Mouse (Mus musculus) CD8-positive naive resting alpha-beta T cell, adult 2 months (primary cell): ENCODE data around the gene Notch2.

Experiments used
- DNase-seq, 2 experiments: peaks; one replicate each; pipeline ENCODE4 v3.0.0; 2022; ENCODE audit warnings: low read depth in 2 of 2, low spot score in 2 of 2

The Notch2 gene

DNA sequence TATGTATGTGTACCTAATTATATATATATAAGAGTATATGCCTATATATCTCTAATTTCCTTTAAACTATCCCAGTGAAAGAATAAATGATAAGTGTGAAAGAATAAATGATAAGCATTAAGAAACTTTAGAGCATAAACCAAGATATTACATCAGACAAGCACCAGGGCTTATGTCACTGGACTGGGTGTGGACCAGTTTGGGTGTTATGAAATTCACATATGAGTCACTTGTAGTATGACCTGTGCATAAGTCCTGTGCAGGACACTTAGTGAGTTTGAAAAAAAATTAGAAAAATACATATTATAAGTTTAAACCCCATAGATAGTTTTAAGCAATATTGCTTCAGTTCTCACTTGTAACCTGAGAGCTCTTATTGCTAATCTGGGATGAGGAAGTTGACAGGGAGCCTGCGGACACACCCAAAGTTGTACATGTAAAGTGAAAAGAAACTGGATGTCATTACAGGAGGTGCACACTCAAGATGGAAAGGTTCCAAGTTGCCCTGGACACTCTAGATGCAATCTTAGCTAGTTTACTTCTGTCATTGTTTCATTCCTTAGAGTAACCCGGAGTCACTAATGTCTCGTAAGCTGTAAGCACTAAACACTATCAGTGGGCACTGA lies 19.3 kb upstream of the Notch2 start:
- no peak for DNase-seq

DNA sequence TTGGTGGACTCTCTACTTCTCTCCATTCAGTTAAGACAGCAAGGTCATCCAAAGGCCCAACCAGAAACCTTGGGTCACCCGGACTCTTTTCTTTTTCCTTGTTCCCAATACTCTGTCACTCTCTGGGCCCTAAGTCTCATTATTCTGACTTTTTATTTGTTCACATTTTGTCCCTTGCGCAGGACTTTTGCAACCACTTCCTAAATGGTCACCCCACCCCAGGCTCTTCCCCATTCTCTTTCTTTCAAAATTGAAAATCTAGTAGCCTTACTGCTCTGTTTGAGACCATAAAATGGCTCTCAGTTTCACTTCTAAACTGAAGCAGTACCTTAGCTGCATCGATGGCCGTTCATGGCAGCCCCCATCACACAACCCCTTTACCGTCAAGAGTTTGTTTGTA lies 18.5 kb upstream of the Notch2 start:
- no peak for DNase-seq

DNA sequence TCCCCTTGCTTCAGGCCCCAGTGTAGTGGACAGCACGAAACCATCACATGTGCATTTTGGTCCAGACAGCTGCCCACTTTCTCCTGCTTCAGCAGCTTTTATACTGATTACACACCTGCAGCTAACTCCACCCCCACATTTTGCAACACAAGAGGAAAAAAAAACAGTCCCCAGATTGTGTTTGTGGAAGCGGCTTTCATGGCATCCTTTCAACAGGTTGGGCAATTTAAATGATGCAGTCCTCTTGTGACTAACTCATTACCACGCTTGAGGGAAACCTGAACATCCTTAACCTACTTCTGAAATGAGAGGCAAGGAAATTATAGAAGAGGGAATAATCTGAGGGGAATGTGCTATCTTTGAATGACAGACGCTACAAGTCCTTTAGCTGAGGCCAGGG lies 15.0 kb upstream of the Notch2 start:
- DNase-seq: no peak

DNA sequence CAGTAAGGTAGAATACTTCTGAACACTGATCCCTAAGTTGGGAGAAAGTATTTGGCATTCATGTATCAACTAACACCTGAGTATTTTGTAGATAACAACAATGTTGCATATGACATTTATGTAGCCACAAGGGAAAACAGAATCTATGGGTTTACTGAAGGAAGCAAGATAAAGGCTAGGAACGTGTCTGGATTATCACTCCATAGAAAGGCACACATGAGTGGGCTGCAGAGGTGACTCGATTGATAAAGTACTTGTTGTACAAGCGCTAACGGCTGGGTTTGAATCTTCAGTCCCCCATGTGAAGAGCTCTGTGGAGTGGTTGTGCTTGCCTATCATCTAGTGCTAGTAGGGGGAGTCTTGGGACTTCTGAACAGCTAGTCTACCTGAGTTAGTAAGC lies 9.8 kb upstream of the Notch2 start:
- DNase-seq: no peak

DNA sequence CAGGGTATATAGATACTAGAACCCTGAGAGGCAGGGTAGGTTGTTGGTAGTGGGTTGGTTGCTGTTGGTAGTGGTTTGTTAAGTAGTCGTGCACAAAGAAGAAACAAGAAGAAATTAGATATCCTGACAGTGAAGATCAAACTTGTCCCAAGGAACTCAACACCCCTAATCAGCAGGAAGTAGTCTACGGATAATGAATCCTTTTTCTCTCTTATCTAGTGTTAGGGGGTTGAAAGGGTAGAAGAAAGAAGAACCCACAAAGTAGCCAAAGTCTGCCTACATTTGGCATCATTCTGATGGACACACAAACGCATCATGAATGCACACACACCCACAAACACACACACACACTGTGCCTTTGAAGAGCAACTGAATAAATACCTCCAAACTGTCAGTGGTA lies 9.1 kb upstream of the Notch2 start:
- DNase-seq: no peak

DNA sequence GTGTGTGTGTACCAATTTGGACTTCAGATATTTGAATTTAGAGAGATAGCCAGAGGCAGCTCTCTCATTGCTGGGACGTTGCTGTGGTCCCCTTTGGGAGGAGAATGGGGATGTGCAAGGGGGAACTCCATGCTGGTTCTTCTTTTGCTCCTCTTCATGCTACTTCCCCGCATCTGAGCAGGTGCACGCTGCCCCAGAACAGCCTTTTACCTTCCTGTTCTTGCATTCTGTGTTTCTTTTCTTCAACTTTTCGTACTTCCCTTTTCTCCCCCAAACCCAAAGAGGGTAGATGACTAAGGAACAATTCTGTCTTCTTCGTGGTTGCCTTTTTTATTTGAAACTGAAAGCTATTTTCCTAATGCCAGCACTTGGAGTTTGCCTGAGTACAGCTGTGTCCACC lies 8.0 kb upstream of the Notch2 start:
- no peak for DNase-seq

DNA sequence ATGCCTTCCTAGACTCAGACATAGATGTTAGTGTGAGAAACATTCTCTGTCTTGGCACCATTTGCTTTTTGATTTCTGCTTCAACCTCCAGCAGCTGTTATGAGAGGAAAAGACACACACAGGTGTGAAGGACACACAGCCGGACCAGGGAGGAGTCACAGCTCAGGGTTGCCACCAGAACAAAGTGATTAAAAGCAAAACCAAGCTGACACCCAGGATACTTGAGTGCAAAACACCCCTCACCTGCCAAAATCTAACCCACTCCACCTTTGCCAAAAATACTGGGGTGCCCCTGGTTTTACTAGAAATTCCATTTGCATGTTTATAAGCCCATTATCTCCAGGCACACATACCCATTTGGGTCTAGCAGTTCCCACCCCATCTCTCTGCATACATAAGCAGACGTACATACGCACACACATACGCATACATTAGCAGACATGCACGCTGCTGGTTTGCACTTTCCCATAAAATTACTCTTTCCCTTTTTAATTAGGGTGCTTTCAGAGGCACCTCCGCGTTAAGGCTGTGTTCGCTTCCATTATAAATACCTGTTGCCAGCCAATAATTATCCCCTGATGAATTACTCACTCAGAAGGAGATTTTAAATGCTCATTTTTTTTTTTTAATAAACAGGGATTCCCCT lies 7.2 kb upstream of the Notch2 start:
- no peak for DNase-seq

DNA sequence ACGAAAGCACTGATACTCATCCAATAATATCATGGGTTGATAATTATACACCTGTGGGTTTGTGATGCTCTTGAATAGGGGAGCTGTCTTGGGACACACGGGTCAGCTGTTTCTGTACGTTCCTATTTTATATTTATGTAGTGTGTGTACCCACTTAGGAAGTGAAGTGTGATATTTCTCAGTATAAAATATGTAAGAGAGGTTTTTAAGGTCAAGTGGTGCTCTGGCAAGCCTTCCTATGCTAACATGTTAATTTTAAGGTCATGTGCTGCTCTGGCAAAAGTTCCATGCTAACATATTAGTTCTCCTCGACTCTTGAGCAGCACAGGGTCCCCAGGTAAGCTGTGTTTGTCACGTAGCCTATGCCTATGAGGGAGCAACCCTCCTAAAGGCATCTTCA lies 6.4 kb upstream of the Notch2 start:
- no peak for DNase-seq

DNA sequence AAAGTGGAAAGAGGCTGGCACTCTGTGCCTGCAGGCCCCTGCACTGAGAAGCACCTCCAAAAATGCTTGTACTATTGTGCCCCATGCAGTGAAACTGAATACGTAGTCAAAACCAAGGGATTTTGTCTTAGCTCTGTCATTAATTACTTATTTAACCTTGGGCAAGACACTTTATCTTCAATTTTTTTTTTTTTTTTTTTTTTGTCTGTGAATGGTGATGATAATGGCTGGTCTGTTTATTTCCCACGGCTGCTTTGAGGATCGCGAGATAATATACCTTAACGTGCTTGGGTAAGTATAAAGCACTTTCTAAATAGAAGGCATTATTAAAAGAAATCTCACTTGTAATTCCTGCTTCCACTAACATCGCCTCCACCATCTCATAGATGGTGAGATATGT lies 5.2 kb upstream of the Notch2 start:
- no peak for DNase-seq

DNA sequence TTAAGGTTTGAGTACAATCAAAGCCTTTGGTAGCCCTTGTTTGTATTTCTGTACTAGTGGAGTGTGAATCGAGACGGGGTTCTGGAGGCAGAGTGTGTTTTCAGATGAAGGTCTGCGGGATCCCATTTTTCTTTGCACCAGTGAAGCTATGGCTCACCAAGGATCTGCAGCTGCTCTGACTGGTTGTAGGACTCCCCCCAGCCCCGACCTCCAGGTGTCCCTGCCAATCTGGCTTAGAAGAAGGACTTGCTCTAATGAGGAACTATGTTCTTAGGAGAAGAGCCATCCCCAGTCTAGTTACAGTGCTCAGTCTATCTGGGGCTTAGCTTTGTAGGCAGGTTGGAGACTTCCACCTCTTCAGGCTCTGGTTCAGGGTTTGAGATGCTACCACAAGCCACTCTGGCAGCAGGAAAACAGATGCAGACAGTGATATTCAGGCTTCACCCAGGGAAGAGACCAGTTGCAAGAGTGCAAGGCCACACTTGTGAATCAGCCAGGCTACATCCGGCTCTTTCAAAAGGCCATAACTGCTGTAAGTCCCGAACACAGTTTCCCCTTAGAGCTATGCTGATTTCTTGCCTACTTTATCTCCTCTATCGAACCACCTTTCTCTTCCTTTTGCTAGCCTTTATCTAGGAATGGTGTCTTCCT lies 4.0 kb upstream of the Notch2 start:
- no peak for DNase-seq

DNA sequence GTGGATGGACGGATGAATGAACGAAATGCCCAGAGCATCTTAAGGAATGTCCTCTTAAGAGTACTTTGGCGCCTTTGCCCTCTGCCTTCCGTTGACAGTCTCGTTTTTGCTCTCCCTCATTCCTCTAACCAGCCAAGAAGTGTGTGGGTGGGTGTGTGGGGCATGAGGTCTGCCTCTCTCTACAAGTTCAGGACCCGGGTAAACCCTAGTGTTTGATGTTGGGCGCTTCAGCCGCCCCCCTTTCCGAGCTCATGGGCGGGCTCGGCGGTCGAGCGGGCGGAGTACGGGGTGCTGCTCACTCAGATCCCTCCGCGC lies 284 bp upstream of the Notch2 start:
- no peak for DNase-seq

DNA sequence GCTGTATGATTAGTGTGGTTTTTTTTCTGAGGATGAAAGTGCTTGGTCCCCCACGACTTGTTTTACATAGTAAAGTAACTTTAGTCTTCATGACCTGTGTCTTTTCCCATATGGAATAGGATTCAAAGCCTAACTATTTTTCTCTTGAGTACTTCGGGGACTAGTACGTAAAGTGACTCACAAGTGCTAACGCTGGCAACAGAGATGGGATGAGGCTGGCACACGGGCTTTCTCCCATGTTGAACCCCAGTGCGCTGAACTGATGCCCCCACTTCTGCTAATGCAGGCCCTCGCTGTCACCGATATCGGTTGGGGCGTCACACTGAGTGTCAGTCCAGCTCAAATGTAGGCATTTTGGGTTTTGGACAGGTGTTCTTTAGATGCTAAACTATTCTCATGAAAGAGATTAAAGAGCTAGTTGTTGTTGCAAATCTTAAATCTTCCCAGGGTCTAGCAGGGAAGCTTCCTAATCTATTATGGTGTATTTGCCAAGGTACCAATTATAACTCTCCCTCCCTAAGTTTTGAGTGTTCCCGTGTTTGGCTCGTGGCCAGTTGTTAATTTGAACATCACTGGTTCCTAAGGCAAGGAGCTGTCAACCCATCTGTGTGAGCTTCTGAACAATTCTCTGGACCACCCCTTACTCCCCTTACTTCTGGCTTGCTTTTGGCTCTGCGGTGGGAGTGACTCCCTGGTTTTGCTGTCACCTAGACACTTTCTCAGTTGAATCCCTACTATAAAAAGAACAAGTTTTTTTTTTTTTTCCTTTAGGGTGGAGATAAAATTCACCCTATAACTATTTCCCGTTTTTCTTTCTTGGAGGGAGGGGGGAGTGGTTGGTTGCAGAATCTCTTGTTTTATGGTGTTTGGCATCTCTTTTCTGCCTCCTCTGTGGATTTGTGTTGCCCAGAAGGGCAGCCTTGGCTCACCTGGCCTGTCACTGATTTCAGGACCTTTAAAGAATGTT lies 2.2 kb downstream of the Notch2 start:
- no peak for DNase-seq

DNA sequence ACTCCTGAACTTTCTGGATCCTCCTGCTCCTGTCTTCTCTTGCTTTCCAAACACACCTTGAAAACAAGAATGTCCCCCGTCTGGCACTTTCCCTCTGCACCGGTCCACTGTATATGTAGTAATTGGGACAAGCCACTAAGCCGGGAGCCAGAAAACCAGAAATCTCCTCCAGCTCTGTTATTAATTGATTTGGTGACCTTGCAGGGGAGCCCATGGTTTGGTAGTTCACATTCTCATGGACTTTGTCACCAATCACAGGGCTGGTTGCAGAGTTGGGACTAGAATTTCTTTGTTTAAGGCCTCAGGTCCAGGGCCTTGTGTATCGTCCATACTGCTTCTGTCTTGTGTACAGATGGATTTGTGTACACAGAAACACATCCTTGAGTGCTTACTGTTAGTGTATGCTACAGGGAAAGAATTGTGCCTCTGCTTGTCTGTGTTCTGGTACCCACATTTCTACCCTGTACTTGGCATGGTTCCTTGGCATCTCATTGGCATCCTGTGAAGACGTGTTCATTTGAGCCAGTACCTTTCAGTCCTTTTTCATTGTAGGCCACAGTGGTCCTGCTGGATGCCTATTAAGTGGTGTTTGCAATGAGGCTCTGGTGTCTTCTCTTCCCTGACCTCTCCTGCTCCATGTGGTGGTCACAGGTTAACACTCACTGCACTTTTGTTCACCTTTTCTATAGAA lies 3.7 kb downstream of the Notch2 start:
- no peak for DNase-seq

DNA sequence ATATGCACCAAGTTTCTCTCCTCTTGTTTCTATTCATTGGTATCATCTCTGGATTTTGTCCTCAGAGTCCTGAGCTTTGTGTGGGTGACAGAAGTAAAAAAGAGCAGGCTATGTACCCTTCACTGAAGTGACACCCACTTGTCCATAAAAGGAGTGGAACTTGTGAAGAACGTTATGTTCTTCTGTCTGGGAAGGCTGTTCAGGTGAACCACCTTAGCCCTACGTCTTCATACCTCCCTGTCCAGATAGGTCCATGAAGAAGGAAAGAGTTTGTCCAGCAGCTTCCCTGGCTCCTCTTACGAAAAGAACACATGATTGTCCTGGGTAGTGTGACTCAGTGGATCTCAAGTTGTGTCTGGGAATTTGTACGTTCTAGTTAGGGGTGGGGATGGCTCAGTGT lies 4.9 kb downstream of the Notch2 start:
- DNase-seq: no peak

DNA sequence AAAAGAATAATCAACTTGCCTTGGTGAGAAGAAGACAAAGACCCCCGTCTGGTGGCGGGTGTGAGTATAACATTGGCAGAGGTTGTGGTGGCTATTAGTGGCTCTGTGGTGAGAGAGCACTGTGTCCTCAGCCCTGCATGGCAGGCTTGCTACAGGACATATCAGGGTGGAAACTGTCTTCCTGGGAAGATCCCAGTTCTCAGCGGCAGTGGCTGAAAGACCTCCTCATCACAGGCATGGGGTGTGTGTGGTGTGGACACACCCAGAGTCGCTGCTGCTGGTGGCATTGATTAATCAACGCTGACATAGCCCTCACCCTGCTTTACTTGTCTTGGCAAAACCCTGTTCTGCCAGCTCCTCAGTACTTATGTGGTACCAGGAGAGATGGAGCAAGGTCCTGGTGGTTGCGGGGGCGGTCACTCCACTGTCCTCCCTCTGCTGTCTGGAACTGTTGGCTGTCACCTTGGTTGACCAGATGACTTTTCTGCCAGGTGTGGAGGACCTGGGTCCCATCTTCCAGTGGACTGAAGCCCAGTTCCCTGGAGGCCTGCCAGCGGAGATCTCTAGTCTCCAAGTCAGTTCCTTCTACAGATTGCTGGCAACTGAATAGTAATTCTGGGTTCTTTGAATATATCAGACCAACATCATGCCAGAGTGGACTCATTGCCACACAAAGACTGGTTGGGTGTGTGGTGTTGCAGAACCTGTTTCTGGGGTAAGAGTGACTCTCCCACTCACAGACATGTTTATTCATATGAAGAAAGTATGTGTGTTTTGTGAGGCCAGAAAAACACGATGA lies 7.3 kb downstream of the Notch2 start:
- no peak for DNase-seq

DNA sequence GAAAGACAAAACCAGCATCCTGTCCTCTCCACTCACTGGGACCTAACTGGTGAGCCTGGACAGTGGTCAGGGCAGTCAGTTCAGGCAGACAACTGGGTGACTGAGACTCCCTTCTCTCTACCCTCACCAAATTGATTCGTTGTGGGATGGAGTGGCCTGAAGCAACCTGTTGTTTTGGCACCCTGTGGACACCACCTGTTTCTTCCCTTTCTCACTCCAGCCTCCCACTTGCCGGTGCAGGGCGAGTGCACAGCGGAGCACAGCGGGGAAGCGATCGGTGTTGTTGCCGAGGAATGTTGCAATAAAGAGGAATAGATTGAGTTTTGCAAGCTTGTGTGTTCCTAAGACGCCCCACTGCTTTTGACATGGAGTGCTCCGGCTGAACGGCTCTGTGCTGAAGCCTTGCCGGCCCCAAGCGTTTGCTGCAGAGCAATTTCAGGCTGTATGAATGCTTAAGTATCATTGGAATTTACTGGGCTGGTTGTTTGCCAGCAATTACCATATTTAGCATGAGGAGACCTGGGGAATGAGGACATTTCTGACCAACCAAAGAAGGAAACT lies 11.0 kb downstream of the Notch2 start:
- no peak for DNase-seq

DNA sequence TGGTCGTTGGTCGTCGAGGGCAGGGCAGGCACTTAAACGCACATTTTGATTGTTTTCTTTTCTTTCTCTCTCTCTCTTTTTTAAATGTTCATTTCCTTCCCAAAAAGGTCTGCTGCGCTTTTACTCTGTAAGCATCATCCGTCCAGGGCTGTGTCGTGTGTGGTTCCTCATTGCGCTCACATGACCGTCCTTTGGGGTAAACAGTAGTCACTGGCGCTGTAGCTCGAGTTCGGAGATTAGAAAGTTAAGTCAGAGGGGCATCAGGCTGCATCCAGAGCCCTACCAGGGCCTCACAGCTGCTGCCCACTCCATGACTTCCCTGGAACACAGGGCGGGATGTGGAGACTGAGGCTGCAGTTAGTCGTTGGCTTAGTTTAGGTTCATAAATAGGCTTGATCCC lies 12.2 kb downstream of the Notch2 start:
- no peak for DNase-seq

DNA sequence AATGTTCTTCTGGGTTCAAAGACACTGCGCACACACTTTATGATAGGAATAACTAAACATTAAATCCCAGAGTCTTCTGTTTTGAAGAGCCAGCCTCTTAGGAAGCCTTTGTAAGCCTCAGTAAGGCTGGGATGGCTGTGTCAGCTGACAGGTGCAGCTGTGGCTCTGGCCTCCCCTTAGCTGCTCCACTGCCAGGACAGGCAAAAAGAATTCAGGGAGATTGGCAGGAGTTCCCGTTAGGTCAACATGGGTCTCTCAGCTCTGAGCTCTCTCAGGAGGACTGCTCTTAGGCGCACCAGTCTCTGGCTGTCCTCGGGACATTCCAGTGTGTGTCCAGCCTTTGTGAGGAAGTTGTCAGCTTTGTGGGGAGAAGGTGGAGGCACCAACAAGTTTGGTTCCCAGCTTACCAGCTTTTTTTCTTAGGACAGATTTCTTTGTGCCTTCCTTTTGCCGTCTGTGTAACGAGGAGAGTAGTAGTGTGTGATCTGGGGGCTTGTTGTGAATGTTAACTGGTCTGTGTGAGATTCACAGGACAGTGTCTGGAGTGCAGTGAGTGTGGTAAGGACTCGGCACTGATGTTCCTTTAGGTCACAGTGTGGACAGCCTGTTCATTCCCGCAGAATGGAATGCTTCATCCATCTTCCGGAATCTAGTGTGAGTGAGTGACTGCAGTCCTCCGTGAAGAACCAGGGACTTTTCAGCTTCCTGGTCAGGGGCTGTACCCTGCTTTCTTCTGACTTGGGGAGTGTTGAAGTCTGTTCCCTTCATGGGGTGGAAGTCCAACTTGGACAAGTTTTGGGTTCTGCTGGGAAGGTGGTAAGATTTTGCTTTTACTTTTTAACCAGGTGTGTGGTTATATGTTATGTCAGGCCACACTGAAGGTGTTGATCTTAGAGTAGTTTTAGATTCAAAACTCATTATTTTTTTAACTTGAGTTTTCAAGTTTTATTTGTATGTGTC lies 12.9 kb downstream of the Notch2 start:
- DNase-seq: no peak

DNA sequence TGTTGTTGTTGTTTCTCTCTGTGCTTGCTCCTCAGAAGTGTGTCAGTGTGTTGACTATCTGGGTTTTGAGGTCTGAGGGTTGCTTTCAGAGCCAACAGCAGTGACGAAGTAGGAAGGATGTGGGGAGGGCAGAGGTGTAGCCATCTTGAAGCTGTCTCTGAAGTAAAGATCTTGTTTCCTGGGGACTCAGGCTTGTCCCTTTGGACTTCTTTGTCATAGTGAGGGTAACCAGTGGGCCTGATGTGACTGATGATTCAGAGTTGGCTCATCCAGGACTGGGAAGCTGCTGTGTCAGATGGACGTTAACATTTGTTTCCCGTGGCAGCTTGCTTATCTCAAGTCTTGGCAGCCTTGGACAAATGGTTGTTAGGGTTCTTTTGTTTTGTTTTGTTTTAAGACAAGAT lies 14.0 kb downstream of the Notch2 start:
- peak; percentile 18 to 55 for DNase-seq
